Mouse (Mus musculus) granulocyte monocyte progenitor cell, adult 5-6 weeks (primary cell): ENCODE data around the gene Ppp4r3a. TPM values are rescaled to one million over a fixed set of nuclear protein-coding genes. Genes with fewer than 3 reads are reported as not detected.
"Not testable (repeated sequence)": the region's sequence is repeated elsewhere in the genome, so short reads cannot be mapped to it uniquely, and the experiment has no call there.

ENCODE experiments used
- ATAC-seq: replicated peaks from 2 replicates; pipeline ENCODE4 v1.8.0; 2016; ENCODE audit warnings: mild to moderate bottlenecking, moderate TSS enrichment, inconsistent platforms; ENCODE audit not compliant: poor library complexity, severe bottlenecking
- total RNA-seq, 2 experiments: library from RNA; stranded (forward) in 1 of 2; stranded (reverse) in 1 of 2; fragments of 200-712, 200-1000 nt in 1 of 2; fragments of >200 nt in 1 of 2; fragmentation: Nextera tagmentation in 1 of 2; gene quantifications; 2 replicates each; pipeline ENCODE4 v1.2.3; 2014 to 2017

The Ppp4r3a gene
- total RNA-seq, 2 experiments from 2014 or later: 104 to 133 TPM

- ATAC-seq: peak; percentile 36
Measured at GRCm38 (mm10) chr12:101014549-101015164, 68.8 kb downstream of the Ppp4r3a start.

GRCm38 (mm10) chr12:101013668-101014067 is 69.8 kb downstream of the Ppp4r3a start:
- not testable (repeated sequence) for ATAC-seq

- no peak for ATAC-seq
Measured at GRCm38 (mm10) chr12:101013078-101013665, 70.3 kb downstream of the Ppp4r3a start.

GRCm38 (mm10) chr12:101012197-101013077 is 71.1 kb downstream of the Ppp4r3a start:
- ATAC-seq: no peak

- ATAC-seq: no peak
Measured at GRCm38 (mm10) chr12:101011017-101011416, 72.5 kb downstream of the Ppp4r3a start.

GRCm38 (mm10) chr12:101010148-101010920 is 73.2 kb downstream of the Ppp4r3a start:
- ATAC-seq: no peak

- ATAC-seq: peak; percentile 47
Measured at GRCm38 (mm10) chr12:101009225-101009624, 74.3 kb downstream of the Ppp4r3a start.

- ATAC-seq: no peak
Measured at GRCm38 (mm10) chr12:101008648-101009047, 74.9 kb downstream of the Ppp4r3a start.

- ATAC-seq: no peak
Measured at GRCm38 (mm10) chr12:101007968-101008481, 75.5 kb downstream of the Ppp4r3a start.

GRCm38 (mm10) chr12:101007427-101007826 is 76.1 kb downstream of the Ppp4r3a start:
- ATAC-seq: no peak

GRCm38 (mm10) chr12:101005665-101006420 is 77.7 kb downstream of the Ppp4r3a start:
- peak; percentile 69 for ATAC-seq

- ATAC-seq: no peak
Measured at GRCm38 (mm10) chr12:101004982-101005381, 78.5 kb downstream of the Ppp4r3a start.

GRCm38 (mm10) chr12:101002801-101003513 is 80.5 kb downstream of the Ppp4r3a start:
- ATAC-seq: no peak

GRCm38 (mm10) chr12:100999061-100999954 is 84.2 kb downstream of the Ppp4r3a start:
- no peak for ATAC-seq

GRCm38 (mm10) chr12:100998564-100998962 is 84.9 kb downstream of the Ppp4r3a start:
- no peak for ATAC-seq

GRCm38 (mm10) chr12:100997830-100998563 is 85.5 kb downstream of the Ppp4r3a start:
- no peak for ATAC-seq

- ATAC-seq: peak; percentile 58
Measured at GRCm38 (mm10) chr12:100996378-100996898, 87.1 kb downstream of the Ppp4r3a start.
